ENCODE assay signal across 8 mouse cellular contexts in genomic region chr6:72899781-72900681, GRCm38 (mm10). TPM values are rescaled to one million over a fixed set of nuclear protein-coding genes. Genes with fewer than 3 reads are reported as not detected.
DNase-seq lines count a peak whose midpoint lies in the region; ATAC-seq and TF ChIP-seq lines count a peak whose summit lies in the region.

TSS of gene Kcmf1 (minus strand) at chr6:72899979.

- H3K4me1 ChIP-seq in hindbrain, embryonic 16.5 days (ENCODE audit: control insufficient read depth, insufficient read depth, low read depth, low read length): peaks cover 20% of the 10 kb centered on the region

- peak within 1 kb of the TSS; percentile 100 for H3K9ac ChIP-seq in hindbrain, embryonic 16.5 days (ENCODE audit: low read depth, low read length)

- H3K27ac ChIP-seq in gastrocnemius, adult 2 months: peak within 1 kb of the TSS; percentile 99
- peak within 1 kb of the TSS; percentile 98 for H3K27ac ChIP-seq in hindbrain, embryonic 16.5 days (ENCODE audit: low read depth, low read length)
- peak within 1 kb of the TSS; percentile 91 for H3K27ac ChIP-seq in left cerebral cortex, adult 2 months

- WGBS in hindbrain, embryonic 16.5 days: under 1% methylated on average over 72 of the region's 113 CpGs

- H3K4me3 ChIP-seq in gastrocnemius, adult 2 months: peak within 1 kb of the TSS; percentile 98
- peak within 1 kb of the TSS; percentile 98 for H3K4me3 ChIP-seq in hindbrain, embryonic 16.5 days (ENCODE audit: low read length)
- peak within 1 kb of the TSS; percentile 85 for H3K4me3 ChIP-seq in left cerebral cortex, adult 2 months

- TF ChIP-seq CTCF in gastrocnemius, adult 2 months (IDR thresholded peaks at IDR 0.05): no peak
- no peak for TF ChIP-seq CTCF in left cerebral cortex, adult 2 months (IDR thresholded peaks at IDR 0.05)

- ATAC-seq in hindbrain, embryonic 16.5 days: peak; percentile 84
- peak; percentile 67 for ATAC-seq in megakaryocyte, adult 5-6 weeks (ENCODE audit: poor library complexity, severe bottlenecking)

- no peaks in the 10 kb centered on the region for H3K36me3 ChIP-seq in hindbrain, embryonic 16.5 days (ENCODE audit: control insufficient read depth, insufficient read depth, low read length)

- H3K27me3 ChIP-seq in hindbrain, embryonic 16.5 days (replicated peaks; ENCODE audit: control insufficient read depth, insufficient read depth, low read length): no peaks in the 10 kb centered on the region

- no peaks in the 10 kb centered on the region for H3K9me3 ChIP-seq in hindbrain, embryonic 16.5 days (ENCODE audit: control insufficient read depth, low read length)

- H3K4me2 ChIP-seq in hindbrain, embryonic 16.5 days (ENCODE audit: low read length): peak within 1 kb of the TSS; percentile 87

- intact Hi-C loops in gastrocnemius, adult 2 months (cut with DNase I): no loop called here
- intact Hi-C loops in left cerebral cortex, adult 2 months (cut with DNase I): no loop called here

- DNase-seq in ZHBTc4 (ENCODE audit: low read depth, low spot score): peak; percentile 78
- peak; percentile 32 to 65 for DNase-seq in cerebellum, postnatal 4 days (ENCODE audit: low spot score in 2 of 2)
- peak; percentile 90 for DNase-seq in gastrocnemius, adult 2 months
- peak; percentile 65 to 68 for DNase-seq in left cerebral cortex, adult 2 months (ENCODE audit: extremely low spot score in 1 of 2, low spot score in 2 of 2)
- peak; percentile 50 to 58 for DNase-seq in right cerebral cortex, adult 2 months (ENCODE audit: low spot score in 2 of 2)
- DNase-seq in urinary bladder, postnatal 14 days (ENCODE audit: low spot score): peak; percentile 80

RNA-seq across cellular contexts. Expression of gene Kcmf1, which starts in this region (rescaled TPM):
- 100 to 1,000 TPM; 155 to 192 TPM for total RNA-seq in gastrocnemius, adult 2 months (2021)
- polyA plus RNA-seq in hindbrain, embryonic 16.5 days (2015; fragmentation: Nextera tagmentation; extraction: Ambion mirVana): 28.9 and 30.2 TPM in 2 replicates
- total RNA-seq in left cerebral cortex, adult 2 months (2021): 10 to 100 TPM; 66.0 to 72.0 TPM
- total RNA-seq in megakaryocyte, adult 5-6 weeks (2015): 81.0 and 110 TPM in 2 replicates
- 100 and 110 TPM in 2 replicates for total RNA-seq in megakaryocyte, adult 5-6 weeks (2017)

Comparison
In these comparisons a context has a peak if more than half of its experiments do, and no peak if none do; other contexts are left out.
1. Peak in every context shown above with its lines: DNase-seq, ATAC-seq, H3K4me3 ChIP-seq and H3K27ac ChIP-seq.